Mouse (Mus musculus) ES-E14 (cell line): Measurements from ENCODE around the gene Lrp1. TPM values are rescaled to one million over a fixed set of nuclear protein-coding genes. Genes with fewer than 3 reads are reported as not detected.

ENCODE experiments used
- DNase-seq: peaks from one replicate; pipeline ENCODE4 v3.0.0-alpha.2; 2013; ENCODE audit warnings: low read depth, low spot score
- H3K27ac ChIP-seq: 2 replicates; pipeline ENCODE4 v1.5.1; 2012; ENCODE audit warnings: low read depth, mild to moderate bottlenecking, low read length, moderate library complexity, mixed read lengths; ENCODE audit not compliant: poor library complexity, insufficient read depth, severe bottlenecking
- H3K36me3 ChIP-seq: 2 replicates; pipeline ENCODE4 v1.6.1; 2012; ENCODE audit warnings: mild to moderate bottlenecking, low read length, moderate library complexity, mixed read lengths; ENCODE audit not compliant: control insufficient read depth, poor library complexity, insufficient read depth, severe bottlenecking
- H3K4me1 ChIP-seq, 2 experiments: fragments of 150-350 bp in 1 of 2; sonication (generic) in 1 of 2; 2 replicates each; pipeline ENCODE4 v1.6.1; 2012; ENCODE audit warnings: low read length in 2 of 2, mild to moderate bottlenecking in 1 of 2, mixed read lengths in 1 of 2; ENCODE audit not compliant: control insufficient read depth in 2 of 2, insufficient read depth in 2 of 2, poor library complexity in 1 of 2
- H3K4me3 ChIP-seq, 2 experiments: fragments of 150-350 bp in 1 of 2; sonication (generic) in 1 of 2; 2 replicates each; pipeline ENCODE4 v1.5.1; 2012; ENCODE audit warnings: low read length in 2 of 2, low read depth in 1 of 2, mild to moderate bottlenecking in 1 of 2, mixed read lengths in 1 of 2; ENCODE audit not compliant: insufficient read depth in 1 of 2, poor library complexity in 1 of 2, severe bottlenecking in 1 of 2
- H3K9ac ChIP-seq: 2 replicates; pipeline ENCODE4 v1.6.1; 2012; ENCODE audit warnings: low read depth, mild to moderate bottlenecking, low read length, mixed read lengths; ENCODE audit not compliant: poor library complexity, insufficient read depth, severe bottlenecking
- H3K9me3 ChIP-seq: fragments of 150-350 bp; sonication (generic); 2 replicates; pipeline ENCODE4 v1.6.1; 2012; ENCODE audit warnings: low read depth, mild to moderate bottlenecking, low read length; ENCODE audit not compliant: control insufficient read depth, insufficient read depth
- CHD2 ChIP-seq: IDR thresholded peaks from 2 replicates; pipeline ENCODE4 v1.6.1; 2014; ENCODE audit warnings: mild to moderate bottlenecking, low read depth, low read length, inconsistent platforms
- HCFC1 ChIP-seq: IDR thresholded peaks from 2 replicates; pipeline ENCODE4 v1.6.1; 2012; ENCODE audit warnings: low read length, inconsistent platforms, borderline replicate concordance; ENCODE audit not compliant: insufficient read depth
- MAFK ChIP-seq: IDR thresholded peaks from 2 replicates; pipeline ENCODE4 v1.6.1; 2014; ENCODE audit warnings: mild to moderate bottlenecking, low read depth, low read length, inconsistent platforms; ENCODE audit not compliant: insufficient read depth
- ZC3H11A ChIP-seq: IDR thresholded peaks from 2 replicates; pipeline ENCODE4 v1.6.1; 2012; ENCODE audit warnings: low read depth, mild to moderate bottlenecking, inconsistent platforms, low read length, borderline replicate concordance
- ZNF384 ChIP-seq: IDR thresholded peaks from 2 replicates; pipeline ENCODE4 v1.6.1; 2012; ENCODE audit warnings: low read depth, low read length, inconsistent platforms
- in situ Hi-C, 2 experiments: fragments of 600-800 bp; cut with MboI; formaldehyde crosslinking; loops; one replicate each; pipeline ENCODE4 v1.15.1; 2025; ENCODE audit warnings: low sequenced_read_pairs in 2 of 2, inconsistent platforms in 1 of 2; ENCODE audit not compliant: unreplicated experiment in 2 of 2
- total RNA-seq: library from RNA; depleted of rRNA; stranded (reverse); fragments of 300-350 nt; gene quantifications from 2 replicates; pipeline ENCODE4 v1.2.3, GENCODE M21; 2012

Gene Lrp1
- total RNA-seq, 1 experiment, result 69.6 TPM

DNA sequence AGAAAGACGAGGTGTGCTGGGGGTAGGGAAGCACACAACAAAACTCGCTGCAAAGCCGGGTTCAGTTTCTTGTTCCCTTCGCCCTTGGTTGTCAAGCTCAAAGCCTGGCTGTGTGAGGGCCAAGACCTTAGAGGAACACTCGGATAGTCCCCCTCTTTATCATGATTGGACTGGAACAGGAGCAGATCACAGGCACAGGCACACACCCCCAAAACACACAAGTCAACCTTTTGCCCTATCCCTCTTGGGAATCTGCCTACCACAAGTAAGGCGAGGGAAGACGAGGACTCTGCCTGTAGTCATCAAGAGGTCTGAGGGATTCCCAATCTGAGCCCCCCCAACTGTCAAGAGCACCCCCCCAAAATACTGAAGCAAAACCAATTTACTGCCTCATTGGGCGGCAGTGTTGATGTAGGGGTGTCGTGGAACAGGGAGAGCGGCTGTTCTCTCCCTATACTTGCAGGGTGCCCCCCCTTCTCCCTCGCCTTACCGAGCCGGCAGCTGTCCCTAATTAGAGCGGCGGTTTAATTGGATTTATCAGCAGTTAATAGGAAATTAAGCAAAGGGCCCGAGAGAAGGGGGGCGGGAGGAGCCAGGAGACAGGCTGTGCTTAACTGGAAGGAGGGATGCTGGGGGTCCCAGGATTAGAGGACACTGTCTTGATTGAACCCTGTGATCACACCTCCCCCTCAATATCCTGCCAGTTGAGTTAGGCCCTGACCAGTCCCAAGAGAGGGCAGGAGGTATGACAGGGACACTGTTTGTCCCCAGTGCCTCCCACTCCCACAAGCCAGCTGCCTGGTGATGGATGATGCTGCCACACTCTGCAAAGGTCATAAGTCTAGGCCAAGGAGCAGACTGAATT is 110.9 kb downstream of the Lrp1 start:
- DNase-seq, result no peak
- H3K4me1 ChIP-seq, result peaks cover 5 to 38% of the 10 kb centered on the region in 2 experiments
- in situ Hi-C loops, result no loop called here
- TF ChIP-seq HCFC1, result no peak
- TF ChIP-seq MAFK, result no peak
- no peak for TF ChIP-seq ZC3H11A
- TF ChIP-seq CHD2, result no peak
- TF ChIP-seq ZNF384, result no peak
- H3K9ac ChIP-seq, result 0 out of 2 replicates have a peak overlapping the region, but pooled peaks have one; percentile 17
- no peaks in the 10 kb centered on the region for H3K9me3 ChIP-seq
- H3K27ac ChIP-seq, result no peak overlapping the region
- H3K4me3 ChIP-seq, result peak overlapping the region; percentile 70 to 88; a peak in 3 of 4 replicates
- H3K36me3 ChIP-seq, result no peaks in the 10 kb centered on the region

DNA sequence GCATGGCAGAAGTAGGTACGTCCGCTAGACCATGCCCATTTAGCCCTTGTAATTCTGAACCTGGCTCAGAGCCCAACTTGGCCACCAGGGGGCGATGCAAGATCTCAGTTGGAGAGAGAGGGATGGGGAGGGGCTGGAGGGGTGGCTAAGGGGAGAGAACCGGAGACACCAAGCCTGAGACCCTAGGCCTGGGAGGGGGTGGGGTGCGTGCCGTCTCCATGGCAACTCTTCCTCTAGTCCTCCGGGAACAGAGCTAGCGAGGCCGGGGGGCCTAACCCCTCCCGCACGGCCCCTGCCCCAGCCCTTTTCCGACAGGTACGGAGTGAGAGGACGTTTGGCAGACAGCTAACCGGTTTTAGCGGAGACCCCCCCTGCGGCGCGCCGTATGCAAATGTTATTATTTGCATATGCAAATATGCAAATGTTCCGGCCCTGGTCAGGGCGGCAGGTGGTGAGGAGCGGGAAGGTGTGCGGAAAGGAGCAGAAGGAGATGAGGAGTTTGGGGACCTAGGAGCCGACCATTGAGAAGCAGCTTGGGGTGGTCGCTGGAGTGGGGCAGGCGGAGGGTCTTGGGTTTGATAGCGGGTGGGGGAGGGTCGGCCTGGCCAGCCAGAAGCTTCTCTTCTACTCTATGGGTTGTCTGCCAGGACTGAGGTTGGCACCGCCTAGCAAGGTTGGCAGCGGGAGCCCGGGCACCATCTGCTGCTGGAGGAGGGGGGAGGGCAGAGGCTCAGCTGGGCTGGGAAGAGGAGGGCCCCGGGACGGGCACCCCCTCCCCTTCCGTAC is 111.7 kb downstream of the Lrp1 start:
- Histone ChIP-seq H3K9me3 (no peaks in the 10 kb centered on the region), H3K36me3 (no peaks in the 10 kb centered on the region), H3K4me3 (peak overlapping the region; percentile 70 to 88), H3K27ac (peak overlapping the region; percentile 76; the same call in 1 of the 2 replicates), H3K9ac (peak overlapping the region; percentile 35; the same call in 1 of the 2 replicates), H3K4me1 (peaks cover 5 to 30% of the 10 kb centered on the region in 2 experiments)
- in situ Hi-C loops, result no loop called here
- peak; percentile 99 for DNase-seq
- TF ChIP-seq HCFC1, result peak; percentile 61; the same call in 1 of the 2 replicates
- TF ChIP-seq CHD2, result no peak
- 0 out of 2 replicates have a peak, but pooled peaks have one; percentile 35 for TF ChIP-seq ZC3H11A

DNA sequence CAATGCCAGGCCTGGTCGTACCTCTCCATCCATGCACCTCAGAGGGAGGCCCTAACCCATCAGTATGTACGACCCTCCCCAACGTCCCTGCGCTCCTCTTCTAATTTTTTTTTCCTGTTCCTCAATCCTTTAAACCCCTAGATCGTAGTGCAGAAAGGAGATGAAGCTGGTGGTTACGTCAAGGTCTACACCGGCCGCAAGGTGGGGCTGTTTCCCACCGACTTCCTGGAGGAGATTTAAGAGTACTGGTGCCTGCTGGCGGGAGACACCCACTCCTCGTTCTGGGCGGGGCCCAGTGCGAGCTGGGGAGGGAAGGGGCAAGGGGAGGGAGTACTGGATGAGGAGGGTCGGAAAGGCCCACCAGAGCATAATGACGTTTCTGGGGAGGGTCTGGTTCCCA is 112.7 kb downstream of the Lrp1 start:
- peak; percentile 89 for DNase-seq
- TF ChIP-seq HCFC1 (no peak), ZNF384 (peak; percentile 51; the same call in 1 of the 2 replicates), ZC3H11A (no peak), CHD2 (0 out of 2 replicates have a peak, but pooled peaks have one; percentile 11), MAFK (no peak)
- in situ Hi-C loops, result no loop called here
- peaks cover 5 to 22% of the 10 kb centered on the region in 2 experiments for H3K4me1 ChIP-seq
- H3K36me3 ChIP-seq, result no peaks in the 10 kb centered on the region
- H3K4me3 ChIP-seq, result peak overlapping the region; percentile 70 to 88
- H3K9me3 ChIP-seq, result no peaks in the 10 kb centered on the region
- H3K9ac ChIP-seq, result no peak overlapping the region; the same call in 1 of the 2 replicates
- H3K27ac ChIP-seq, result no peak overlapping the region
